Mouse (Mus musculus) heart, postnatal 0 days (tissue): Measurements from ENCODE around the gene Bcr.

Source experiments
- CTCF ChIP-seq: IDR thresholded peaks from 2 replicates; pipeline ENCODE4 v1.5.1; 2016; ENCODE audit warnings: antibody characterized with exemption, control low read depth, low read depth
- EP300 ChIP-seq: IDR thresholded peaks from 2 replicates; pipeline ENCODE4 v1.6.1; 2016; ENCODE audit warnings: antibody characterized with exemption, low read depth

DNA sequence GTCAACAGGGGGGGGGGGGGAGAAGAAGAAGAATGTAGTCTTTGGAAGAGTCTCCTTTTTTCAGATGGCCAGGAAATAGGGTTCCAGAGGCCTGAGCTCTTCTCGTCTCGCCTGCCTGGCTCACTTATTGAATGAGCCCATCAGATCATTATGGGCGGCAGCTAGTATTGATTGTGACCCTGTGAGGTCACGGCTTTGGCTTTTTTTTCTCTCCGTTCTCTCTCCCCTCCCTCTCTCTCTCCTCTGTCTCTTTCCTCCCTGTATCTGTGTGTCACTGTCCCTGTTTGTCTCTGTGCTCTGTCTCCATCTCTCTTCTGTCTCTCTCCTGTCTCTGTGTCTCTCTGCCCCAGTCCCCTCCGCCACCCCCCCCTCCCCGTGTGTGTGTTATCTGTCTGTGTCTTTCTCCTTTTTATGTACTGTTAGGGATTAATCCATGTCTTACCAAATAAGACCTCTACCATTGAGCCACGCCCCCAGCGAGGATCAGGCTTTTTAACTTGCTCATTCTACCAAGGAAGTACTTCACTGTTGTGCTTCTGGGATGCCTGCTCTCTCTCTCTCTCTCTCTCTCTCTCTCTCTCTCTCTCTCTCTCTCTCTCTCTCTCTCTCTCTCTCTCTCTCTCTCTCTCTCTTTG, 1.5 kb upstream of the Bcr start:
- TF ChIP-seq CTCF = no peak
- TF ChIP-seq EP300 = no peak
